Mouse (Mus musculus) intestine, embryonic 14.5 days (tissue): Measurements from ENCODE around the gene Prrxl1. TPM values are rescaled to one million over a fixed set of nuclear protein-coding genes. Genes with fewer than 3 reads are reported as not detected.

Source experiments
- ATAC-seq: fragments of 200-750 bp; cut with Nextera tagmentation; replicated peaks from 2 replicates; pipeline ENCODE4 v1.8.0; 2017; ENCODE audit warnings: low read depth, moderate number of reproducible peaks, moderate TSS enrichment, moderate library complexity; ENCODE audit not compliant: low FRiP score, low TSS enrichment
- DNase-seq: peaks from one replicate; pipeline ENCODE4 v3.0.0-alpha.2; 2018; ENCODE audit warnings: low spot score
- H3K27ac ChIP-seq: fragments of 300-500 bp; sonication (generic); 2 replicates; pipeline ENCODE4 v1.5.1; 2014; ENCODE audit warnings: low read depth, mild to moderate bottlenecking, control low read depth
- H3K27me3 ChIP-seq: fragments of 300-500 bp; sonication (generic); replicated peaks from 2 replicates; pipeline ENCODE4 v1.6.1; 2014; ENCODE audit warnings: low read length, control low read depth; ENCODE audit not compliant: control insufficient read depth, insufficient read depth
- H3K36me3 ChIP-seq: fragments of 300-500 bp; sonication (generic); 2 replicates; pipeline ENCODE4 v1.6.1; 2014; ENCODE audit warnings: low read length, control low read depth; ENCODE audit not compliant: control insufficient read depth, insufficient read depth
- H3K4me1 ChIP-seq: fragments of 300-500 bp; sonication (generic); replicated peaks from 2 replicates; pipeline ENCODE4 v1.6.1; 2014; ENCODE audit warnings: low read length, control low read depth, mixed read lengths; ENCODE audit not compliant: control insufficient read depth, insufficient read depth
- H3K4me2 ChIP-seq: fragments of 300-500 bp; sonication (generic); 2 replicates; pipeline ENCODE4 v1.6.1; 2014; ENCODE audit warnings: low read length
- H3K4me3 ChIP-seq: fragments of 300-500 bp; sonication (generic); 2 replicates; pipeline ENCODE4 v1.5.1; 2014; ENCODE audit warnings: low read depth, low read length, control low read depth, mixed read lengths
- H3K9ac ChIP-seq: fragments of 300-500 bp; sonication (generic); 2 replicates; pipeline ENCODE4 v1.6.1; 2014; ENCODE audit warnings: mild to moderate bottlenecking, low read length
- H3K9me3 ChIP-seq: fragments of 300-500 bp; sonication (generic); 2 replicates; pipeline ENCODE4 v1.6.1; 2016; ENCODE audit warnings: low read length, control low read depth; ENCODE audit not compliant: control insufficient read depth
- WGBS: fragments of 180-500 bp; shearing (Covaris S2); extraction: QIAGEN DNeasy Blood & Tissue Kit; methylation state at CpG from one replicate; pipeline ENCODE4 v1.1.7; 2014; 5-methylcytosine and 5-hydroxymethylcytosine counted together
- polyA plus RNA-seq: library from polyadenylated mRNA; unstranded; fragments of >200 nt; fragmentation: Nextera tagmentation; extraction: Ambion mirVana; gene quantifications from 2 replicates; pipeline ENCODE4 v1.2.1, GENCODE M21; 2014

Prrxl1 gene
- polyA plus RNA-seq, 1 experiment from 2014 or later: 1.1 TPM

- ATAC-seq (no peak), DNase-seq (peak; percentile 59)
- no peaks in the 10 kb centered on the region for H3K36me3 ChIP-seq
- H3K27ac ChIP-seq: no peak overlapping the region
- H3K4me1 ChIP-seq: no peaks in the 10 kb centered on the region
- peaks cover 15% of the 10 kb centered on the region; the same call in 1 of the 2 replicates for H3K27me3 ChIP-seq
- H3K4me3 ChIP-seq: no peak overlapping the region
- no peaks in the 10 kb centered on the region for H3K9me3 ChIP-seq
- no peak overlapping the region for H3K9ac ChIP-seq
- WGBS: 22% methylated on average over 3 of the region's 3 CpGs
- H3K4me2 ChIP-seq: no peak overlapping the region
Observed at GRCm38 (mm10) chr14:32609392-32609791, 10.2 kb downstream of the Prrxl1 start.

- WGBS: 89% methylated on average over 5 of the region's 5 CpGs
- no peak for ATAC-seq
Observed at GRCm38 (mm10) chr14:32617253-32617652, 18.0 kb downstream of the Prrxl1 start.

GRCm38 (mm10) chr14:32624245-32624644 is 25.0 kb downstream of the Prrxl1 start:
- H3K27me3 ChIP-seq: no peaks in the 10 kb centered on the region
- no peaks in the 10 kb centered on the region for H3K4me1 ChIP-seq
- H3K9me3 ChIP-seq: no peaks in the 10 kb centered on the region
- H3K4me2 ChIP-seq: no peak overlapping the region
- H3K27ac ChIP-seq: no peak overlapping the region
- DNase-seq: no peak
- no peak overlapping the region for H3K9ac ChIP-seq
- no peak overlapping the region for H3K4me3 ChIP-seq
- WGBS: 86% methylated on average over 3 of the region's 3 CpGs
- no peak for ATAC-seq
- no peaks in the 10 kb centered on the region for H3K36me3 ChIP-seq

More at GRCm38 (mm10) chr14:32617253-32617652, 18.0 kb downstream of the Prrxl1 start:
- no peaks in the 10 kb centered on the region for H3K9me3 ChIP-seq
- H3K4me2 ChIP-seq: no peak overlapping the region
- H3K27me3 ChIP-seq: no peaks in the 10 kb centered on the region
- no peaks in the 10 kb centered on the region for H3K36me3 ChIP-seq
- no peak overlapping the region for H3K27ac ChIP-seq
- H3K4me1 ChIP-seq: no peaks in the 10 kb centered on the region
- no peak overlapping the region for H3K9ac ChIP-seq
- no peak for DNase-seq
- no peak overlapping the region for H3K4me3 ChIP-seq

- Histone ChIP-seq H3K27me3 (no peaks in the 10 kb centered on the region), H3K4me2 (no peak overlapping the region), H3K4me3 (no peak overlapping the region), H3K9ac (no peak overlapping the region), H3K36me3 (no peaks in the 10 kb centered on the region), H3K4me1 (no peaks in the 10 kb centered on the region), H3K9me3 (no peaks in the 10 kb centered on the region), H3K27ac (no peak overlapping the region)
- WGBS: 86% methylated on average over 7 of the region's 7 CpGs
- ATAC-seq: no peak
- no peak for DNase-seq
Observed at GRCm38 (mm10) chr14:32624811-32625210, 25.6 kb downstream of the Prrxl1 start.

GRCm38 (mm10) chr14:32627271-32627670 is 28.1 kb downstream of the Prrxl1 start:
- Histone ChIP-seq H3K27me3 (no peaks in the 10 kb centered on the region), H3K4me2 (no peak overlapping the region), H3K36me3 (no peaks in the 10 kb centered on the region), H3K9me3 (no peaks in the 10 kb centered on the region), H3K4me3 (no peak overlapping the region), H3K27ac (no peak overlapping the region), H3K4me1 (no peaks in the 10 kb centered on the region), H3K9ac (no peak overlapping the region)
- DNase-seq (no peak), ATAC-seq (no peak)
- WGBS: 38% methylated on average over 2 of the region's 2 CpGs

GRCm38 (mm10) chr14:32628584-32628983 is 29.4 kb downstream of the Prrxl1 start:
- no peak overlapping the region for H3K4me3 ChIP-seq
- no peak overlapping the region for H3K4me2 ChIP-seq
- DNase-seq: no peak
- H3K9ac ChIP-seq: no peak overlapping the region
- H3K9me3 ChIP-seq: no peaks in the 10 kb centered on the region
- H3K36me3 ChIP-seq: no peaks in the 10 kb centered on the region
- H3K27ac ChIP-seq: no peak overlapping the region
- H3K4me1 ChIP-seq: no peaks in the 10 kb centered on the region
- WGBS: 44% methylated on average over 10 of the region's 10 CpGs
- H3K27me3 ChIP-seq: no peaks in the 10 kb centered on the region
- ATAC-seq: no peak

- ATAC-seq (no peak), DNase-seq (no peak)
- Histone ChIP-seq H3K4me1 (no peaks in the 10 kb centered on the region), H3K9ac (no peak overlapping the region), H3K27ac (no peak overlapping the region), H3K27me3 (no peaks in the 10 kb centered on the region), H3K9me3 (no peaks in the 10 kb centered on the region), H3K36me3 (no peaks in the 10 kb centered on the region), H3K4me2 (no peak overlapping the region), H3K4me3 (no peak overlapping the region)
- 78% methylated on average over 6 of the region's 6 CpGs for WGBS
Observed at GRCm38 (mm10) chr14:32632908-32633600, 33.8 kb downstream of the Prrxl1 start.

GRCm38 (mm10) chr14:32634015-32634682 is 34.9 kb downstream of the Prrxl1 start:
- no peak for ATAC-seq
- no peak for DNase-seq

GRCm38 (mm10) chr14:32638485-32638884 is 39.3 kb downstream of the Prrxl1 start:
- no peak overlapping the region for H3K27ac ChIP-seq
- ATAC-seq (no peak), DNase-seq (no peak)
- no peaks in the 10 kb centered on the region for H3K27me3 ChIP-seq
- no peak overlapping the region for H3K9ac ChIP-seq
- H3K4me1 ChIP-seq: no peaks in the 10 kb centered on the region
- no peaks in the 10 kb centered on the region for H3K9me3 ChIP-seq
- WGBS: 90% methylated on average over 2 of the region's 2 CpGs
- no peak overlapping the region for H3K4me2 ChIP-seq
- no peaks in the 10 kb centered on the region for H3K36me3 ChIP-seq
- no peak overlapping the region for H3K4me3 ChIP-seq

More at GRCm38 (mm10) chr14:32634015-32634682, 34.9 kb downstream of the Prrxl1 start:
- Histone ChIP-seq H3K27ac (no peak overlapping the region), H3K9ac (no peak overlapping the region), H3K9me3 (no peaks in the 10 kb centered on the region), H3K4me2 (no peak overlapping the region), H3K4me1 (no peaks in the 10 kb centered on the region), H3K27me3 (no peaks in the 10 kb centered on the region), H3K4me3 (no peak overlapping the region), H3K36me3 (no peaks in the 10 kb centered on the region)
- WGBS: 21% methylated on average over 11 of the region's 11 CpGs
